Mouse (Mus musculus) liver, embryonic 14.5 days (tissue): ENCODE data around the gene Sytl1.

ENCODE experiments used
- CTCF ChIP-seq: IDR thresholded peaks from 2 replicates; pipeline ENCODE4 v1.5.1; 2016; ENCODE audit warnings: antibody characterized with exemption, low read depth, control low read depth
- EP300 ChIP-seq: IDR thresholded peaks from 2 replicates; pipeline ENCODE4 v1.6.1; 2016; ENCODE audit warnings: antibody characterized with exemption, low read depth

DNA sequence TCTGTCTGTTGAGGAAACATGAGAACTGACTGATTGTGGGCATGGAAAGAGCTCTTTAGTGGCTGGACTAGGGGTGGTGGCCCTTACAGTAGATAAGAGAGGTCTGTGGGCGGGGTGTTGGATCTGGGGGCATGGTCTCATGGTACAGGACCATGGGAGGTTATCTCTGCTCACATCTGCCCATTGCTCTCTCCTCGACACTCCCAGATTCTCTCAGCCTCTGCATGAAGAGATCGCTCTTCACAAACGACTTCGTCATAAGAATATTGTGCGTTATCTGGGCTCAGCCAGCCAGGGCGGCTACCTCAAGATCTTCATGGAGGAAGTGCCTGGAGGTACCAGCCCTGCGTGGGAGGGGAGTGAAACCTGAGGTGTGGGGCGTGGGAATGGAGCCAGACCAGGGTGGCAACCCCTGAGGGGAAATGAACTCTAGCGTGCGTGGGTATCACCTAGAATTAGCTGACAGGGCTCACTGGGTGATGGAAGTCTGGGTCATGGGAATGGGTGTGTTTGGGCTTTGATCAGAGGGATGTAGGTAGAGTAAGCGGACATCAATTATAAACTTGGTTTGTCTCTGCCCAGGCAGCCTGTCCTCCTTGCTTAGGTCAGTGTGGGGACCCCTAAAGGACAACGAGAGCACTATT lies 15.0 kb downstream of the Sytl1 start:
- TF ChIP-seq CTCF (peak; percentile 6; the same call in 1 of the 2 replicates), EP300 (peak; percentile 81)
